In genomic region chr13:41689598-41690045, GRCm38 (mm10) we compare ENCODE assay signal across 15 mouse cellular contexts.
DNase-seq lines count a peak whose midpoint lies in the region; ATAC-seq and TF ChIP-seq lines count a peak whose summit lies in the region.
"Had no signal": no experiment of that assay in that cellular context is flagged by ENCODE, and none has a peak within 500 bp of the region (broad histone marks: within the 10 kb centered on the region; RNA-seq: fewer than 3 reads in every experiment).

No protein-coding gene starts in this region.

- intact Hi-C loops in left cerebral cortex, adult 2 months (cut with DNase I) = no loop called here

- no peaks in the 10 kb centered on the region for H3K9me3 ChIP-seq in heart, embryonic 15.5 days (replicated peaks)
- H3K9me3 ChIP-seq in heart, embryonic 12.5 days (replicated peaks) = no peaks in the 10 kb centered on the region
- no peaks in the 10 kb centered on the region for H3K9me3 ChIP-seq in forebrain, postnatal 0 days (ENCODE audit: low read length)
- H3K9me3 ChIP-seq in hindbrain, embryonic 11.5 days (ENCODE audit: control insufficient read depth, low read length) = no peaks in the 10 kb centered on the region
- H3K9me3 ChIP-seq: forebrain, embryonic 12.5 days; liver, embryonic 15.5 days; neural tube, embryonic 15.5 days had no signal

- H3K4me1 ChIP-seq in heart, embryonic 15.5 days (replicated peaks) = peaks cover 6% of the 10 kb centered on the region
- peaks cover 14% of the 10 kb centered on the region for H3K4me1 ChIP-seq in heart, embryonic 12.5 days (replicated peaks)
- H3K4me1 ChIP-seq in forebrain, postnatal 0 days (ENCODE audit: insufficient read depth) = no peaks in the 10 kb centered on the region
- H3K4me1 ChIP-seq in hindbrain, embryonic 11.5 days (replicated peaks; ENCODE audit: control insufficient read depth, insufficient read depth, low read length) = no peaks in the 10 kb centered on the region
- H3K4me1 ChIP-seq: forebrain, embryonic 12.5 days; liver, embryonic 15.5 days; neural tube, embryonic 15.5 days had no signal

- DNase-seq in Muller cell, postnatal 12 days (ENCODE audit: inconsistent ontology term) = peak; percentile 87
- DNase-seq in kidney, adult 9 months = peak; percentile 95
- peak; percentile 39 for DNase-seq in lung, postnatal 14 days
- no peak for DNase-seq in left cerebral cortex, adult 2 months (ENCODE audit: extremely low spot score in 1 of 2, low spot score in 2 of 2)
- no peak for DNase-seq in forebrain, postnatal 0 days
- no peak for DNase-seq in hindbrain, embryonic 11.5 days (ENCODE audit: low spot score)
- DNase-seq: cerebellum, adult 9-10 months; gastrocnemius, postnatal 14 days; right cerebral cortex, postnatal 4 days; thymus, adult 18-20 months had no signal

- 55% methylated on average over 5 of the region's 5 CpGs for WGBS in heart, embryonic 15.5 days
- WGBS in heart, embryonic 12.5 days = 60% methylated on average over 5 of the region's 5 CpGs
- WGBS in forebrain, postnatal 0 days = 59% methylated on average over 5 of the region's 5 CpGs
- 87% methylated on average over 5 of the region's 5 CpGs for WGBS in hindbrain, embryonic 11.5 days

- H3K36me3 ChIP-seq in heart, embryonic 15.5 days = no peaks in the 10 kb centered on the region
- H3K36me3 ChIP-seq in heart, embryonic 12.5 days = no peaks in the 10 kb centered on the region
- no peaks in the 10 kb centered on the region for H3K36me3 ChIP-seq in forebrain, postnatal 0 days (ENCODE audit: insufficient read depth)
- no peaks in the 10 kb centered on the region for H3K36me3 ChIP-seq in hindbrain, embryonic 11.5 days (ENCODE audit: control insufficient read depth, insufficient read depth, low read length)
- H3K36me3 ChIP-seq: forebrain, embryonic 12.5 days; liver, embryonic 15.5 days; neural tube, embryonic 15.5 days had no signal

- peak overlapping the region; percentile 41 for H3K27ac ChIP-seq in heart, embryonic 15.5 days
- no peak overlapping the region for H3K27ac ChIP-seq in heart, embryonic 12.5 days (ENCODE audit: poor library complexity, severe bottlenecking)
- no peak overlapping the region for H3K27ac ChIP-seq in left cerebral cortex, adult 2 months
- no peak overlapping the region for H3K27ac ChIP-seq in forebrain, postnatal 0 days (ENCODE audit: low read depth, low read length)
- H3K27ac ChIP-seq in hindbrain, embryonic 11.5 days (ENCODE audit: low read depth, low read length) = no peak overlapping the region
- H3K27ac ChIP-seq: forebrain, embryonic 12.5 days; liver, embryonic 15.5 days; neural tube, embryonic 15.5 days had no signal

- H3K4me3 ChIP-seq in heart, embryonic 15.5 days = no peak overlapping the region
- H3K4me3 ChIP-seq in heart, embryonic 12.5 days = no peak overlapping the region
- no peak overlapping the region for H3K4me3 ChIP-seq in left cerebral cortex, adult 2 months
- H3K4me3 ChIP-seq in forebrain, postnatal 0 days (ENCODE audit: low read depth, low read length) = no peak overlapping the region
- H3K4me3 ChIP-seq in hindbrain, embryonic 11.5 days (ENCODE audit: low read depth, low read length) = no peak overlapping the region
- H3K4me3 ChIP-seq: forebrain, embryonic 12.5 days; liver, embryonic 15.5 days; neural tube, embryonic 15.5 days had no signal

- no peak; the same call in 1 of the 2 replicates for ATAC-seq in heart, embryonic 15.5 days (replicated peaks; ENCODE audit: insufficient number of reproducible peaks, insufficient read depth, low FRiP score, low read depth)
- no peak for ATAC-seq in heart, embryonic 12.5 days (ENCODE audit: insufficient number of reproducible peaks, low FRiP score)
- ATAC-seq in forebrain, postnatal 0 days = no peak
- no peak for ATAC-seq in hindbrain, embryonic 11.5 days (ENCODE audit: low FRiP score)

- H3K9ac ChIP-seq in heart, embryonic 15.5 days = no peak overlapping the region
- no peak overlapping the region for H3K9ac ChIP-seq in heart, embryonic 12.5 days
- no peak overlapping the region for H3K9ac ChIP-seq in forebrain, postnatal 0 days
- H3K9ac ChIP-seq in hindbrain, embryonic 11.5 days (ENCODE audit: low read depth, low read length) = no peak overlapping the region
- H3K9ac ChIP-seq: forebrain, embryonic 12.5 days; liver, embryonic 15.5 days; neural tube, embryonic 15.5 days had no signal

- TF ChIP-seq CTCF in left cerebral cortex, adult 2 months (IDR thresholded peaks at IDR 0.05) = no peak
- no peak for TF ChIP-seq CTCF in forebrain, postnatal 0 days (IDR thresholded peaks at IDR 0.05; ENCODE audit: low read depth)

- no peaks in the 10 kb centered on the region for H3K27me3 ChIP-seq in heart, embryonic 15.5 days
- no peaks in the 10 kb centered on the region for H3K27me3 ChIP-seq in heart, embryonic 12.5 days (replicated peaks)
- H3K27me3 ChIP-seq in forebrain, postnatal 0 days (ENCODE audit: insufficient read depth, low read length) = no peaks in the 10 kb centered on the region
- no peaks in the 10 kb centered on the region for H3K27me3 ChIP-seq in hindbrain, embryonic 11.5 days (ENCODE audit: control insufficient read depth, insufficient read depth, low read length)
- H3K27me3 ChIP-seq: forebrain, embryonic 12.5 days; liver, embryonic 15.5 days; neural tube, embryonic 15.5 days had no signal

- H3K4me2 ChIP-seq in heart, embryonic 15.5 days = no peak overlapping the region
- no peak overlapping the region for H3K4me2 ChIP-seq in heart, embryonic 12.5 days
- no peak overlapping the region for H3K4me2 ChIP-seq in forebrain, postnatal 0 days (ENCODE audit: low read depth)
- H3K4me2 ChIP-seq in hindbrain, embryonic 11.5 days (replicated peaks; ENCODE audit: low read depth, low read length) = no peak overlapping the region
- H3K4me2 ChIP-seq: forebrain, embryonic 12.5 days; liver, embryonic 15.5 days; neural tube, embryonic 15.5 days had no signal

Comparison
In these comparisons a context has a peak if more than half of its experiments do, and no peak if none do; other contexts are left out.
1. DNase-seq: peak in Muller cell, postnatal 12 days (single experiment), kidney, adult 9 months (single experiment) and lung, postnatal 14 days (single experiment); none in left cerebral cortex, adult 2 months (0 of 2), forebrain, postnatal 0 days (single experiment) and hindbrain, embryonic 11.5 days (single experiment).